Mouse (Mus musculus) stomach, postnatal 0 days (tissue): ENCODE results near the gene Ogt. TPM values are rescaled to one million over a fixed set of nuclear protein-coding genes. Genes with fewer than 3 reads are reported as not detected.

ENCODE experiments used
- ATAC-seq: fragments of 200-750 bp; cut with Nextera tagmentation; 2 replicates; pipeline ENCODE4 v1.8.0; 2017; ENCODE audit not compliant: low FRiP score, low TSS enrichment
- DNase-seq: peaks from one replicate; pipeline ENCODE4 v3.0.0-alpha.2; 2016; ENCODE audit warnings: low spot score
- H3K27ac ChIP-seq: fragments of 300-500 bp; sonication (generic); replicated peaks from 2 replicates; pipeline ENCODE4 v1.5.1; 2014; ENCODE audit warnings: mild to moderate bottlenecking, control low read depth
- H3K27me3 ChIP-seq: fragments of 300-500 bp; sonication (generic); 2 replicates; pipeline ENCODE4 v1.6.1; 2014; ENCODE audit warnings: low read length; ENCODE audit not compliant: control insufficient read depth, insufficient read depth
- H3K36me3 ChIP-seq: fragments of 300-500 bp; sonication (generic); 2 replicates; pipeline ENCODE4 v1.6.1; 2014; ENCODE audit warnings: low read length, mixed read lengths; ENCODE audit not compliant: control insufficient read depth, insufficient read depth
- H3K4me1 ChIP-seq: fragments of 300-500 bp; sonication (generic); replicated peaks from 2 replicates; pipeline ENCODE4 v1.6.1; 2014; ENCODE audit warnings: antibody characterized with exemption; ENCODE audit not compliant: control insufficient read depth, insufficient read depth
- H3K4me2 ChIP-seq: fragments of 300-500 bp; sonication (generic); replicated peaks from 2 replicates; pipeline ENCODE4 v1.6.1; 2014; ENCODE audit warnings: low read depth, mild to moderate bottlenecking, control low read depth, moderate library complexity
- H3K4me3 ChIP-seq: fragments of 300-500 bp; sonication (generic); 2 replicates; pipeline ENCODE4 v1.5.1; 2014; ENCODE audit warnings: low read depth, low read length, control low read depth
- H3K9ac ChIP-seq: fragments of 300-500 bp; sonication (generic); 2 replicates; pipeline ENCODE4 v1.6.1; 2014; ENCODE audit warnings: mild to moderate bottlenecking, low read length, control low read depth, mixed read lengths
- H3K9me3 ChIP-seq: fragments of 300-500 bp; sonication (generic); 2 replicates; pipeline ENCODE4 v1.6.1; 2016; ENCODE audit warnings: low read length; ENCODE audit not compliant: control insufficient read depth
- CTCF ChIP-seq: IDR thresholded peaks from 2 replicates; pipeline ENCODE4 v1.5.1; 2016; ENCODE audit warnings: antibody characterized with exemption, low read depth, mild to moderate bottlenecking, moderate library complexity
- EP300 ChIP-seq: optimal IDR thresholded peaks from 2 replicates; pipeline ENCODE3; 2016; ENCODE audit warnings: antibody characterized with exemption
- WGBS: fragments of 180-500 bp; shearing (Covaris S2); extraction: QIAGEN DNeasy Blood & Tissue Kit; methylation state at CpG from one replicate; pipeline ENCODE4 v1.1.7; 2014; 5-methylcytosine and 5-hydroxymethylcytosine counted together
- polyA plus RNA-seq: library from polyadenylated mRNA; unstranded; fragments of >200 nt; fragmentation: Nextera tagmentation; extraction: Ambion mirVana; gene quantifications from 2 replicates; pipeline ENCODE4 v1.2.1, GENCODE M21; 2015

Gene Ogt
- polyA plus RNA-seq, 1 experiment from 2014 or later = 41.1 TPM

DNA sequence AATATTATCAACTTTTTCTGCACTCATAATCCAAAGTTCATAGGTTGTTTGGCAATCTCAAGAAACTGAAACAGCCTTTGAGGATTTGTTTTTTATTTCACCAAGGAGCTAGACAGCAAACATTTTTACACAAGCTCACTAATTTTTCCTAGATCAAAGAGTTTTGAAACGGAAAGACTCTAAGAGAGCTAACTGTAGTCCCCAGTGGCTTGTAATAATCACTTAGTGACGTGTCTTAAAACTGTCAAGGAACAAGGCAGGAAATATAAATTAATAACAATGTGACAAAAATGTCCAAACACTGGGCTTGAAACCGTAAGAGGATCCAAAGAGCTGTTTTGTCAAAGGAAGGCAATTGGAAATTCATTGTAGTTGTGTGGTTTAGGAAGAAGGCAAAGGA lies 1.0 kb upstream of the Ogt start:
- no peak for DNase-seq
- no peaks in the 10 kb centered on the region for H3K36me3 ChIP-seq
- no peak for TF ChIP-seq CTCF
- no peak for TF ChIP-seq EP300
- no peaks in the 10 kb centered on the region for H3K27me3 ChIP-seq
- H3K9me3 ChIP-seq = no peaks in the 10 kb centered on the region
- no peak overlapping the region for H3K9ac ChIP-seq
- peak overlapping the region; percentile 48 for H3K4me2 ChIP-seq
- no peak overlapping the region for H3K4me3 ChIP-seq
- ATAC-seq = no peak
- H3K27ac ChIP-seq = no peak overlapping the region
- WGBS = 27% methylated on average over 3 of the region's 3 CpGs
- H3K4me1 ChIP-seq = no peaks in the 10 kb centered on the region

DNA sequence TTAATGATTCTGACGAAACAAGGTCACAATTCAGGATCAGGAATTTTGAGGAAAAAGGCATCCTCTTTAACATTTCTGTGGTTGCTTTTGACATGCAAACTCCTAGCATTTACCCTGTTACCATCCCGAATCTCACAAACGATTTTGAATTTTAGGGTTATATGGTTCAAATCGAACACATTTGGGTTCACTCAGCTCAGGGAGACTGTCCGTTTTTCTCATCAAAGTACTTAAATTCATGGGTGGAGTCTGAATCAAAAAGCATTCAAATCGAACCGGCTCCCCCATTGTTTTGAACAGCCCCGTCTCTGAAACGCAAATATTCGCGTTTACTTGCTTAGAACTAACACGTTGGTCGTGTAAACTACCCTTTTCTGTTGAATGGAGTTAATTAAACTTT lies 554 bp upstream of the Ogt start:
- no peak for ATAC-seq
- no peaks in the 10 kb centered on the region for H3K27me3 ChIP-seq
- no peak for TF ChIP-seq CTCF
- no peak for TF ChIP-seq EP300

DNA sequence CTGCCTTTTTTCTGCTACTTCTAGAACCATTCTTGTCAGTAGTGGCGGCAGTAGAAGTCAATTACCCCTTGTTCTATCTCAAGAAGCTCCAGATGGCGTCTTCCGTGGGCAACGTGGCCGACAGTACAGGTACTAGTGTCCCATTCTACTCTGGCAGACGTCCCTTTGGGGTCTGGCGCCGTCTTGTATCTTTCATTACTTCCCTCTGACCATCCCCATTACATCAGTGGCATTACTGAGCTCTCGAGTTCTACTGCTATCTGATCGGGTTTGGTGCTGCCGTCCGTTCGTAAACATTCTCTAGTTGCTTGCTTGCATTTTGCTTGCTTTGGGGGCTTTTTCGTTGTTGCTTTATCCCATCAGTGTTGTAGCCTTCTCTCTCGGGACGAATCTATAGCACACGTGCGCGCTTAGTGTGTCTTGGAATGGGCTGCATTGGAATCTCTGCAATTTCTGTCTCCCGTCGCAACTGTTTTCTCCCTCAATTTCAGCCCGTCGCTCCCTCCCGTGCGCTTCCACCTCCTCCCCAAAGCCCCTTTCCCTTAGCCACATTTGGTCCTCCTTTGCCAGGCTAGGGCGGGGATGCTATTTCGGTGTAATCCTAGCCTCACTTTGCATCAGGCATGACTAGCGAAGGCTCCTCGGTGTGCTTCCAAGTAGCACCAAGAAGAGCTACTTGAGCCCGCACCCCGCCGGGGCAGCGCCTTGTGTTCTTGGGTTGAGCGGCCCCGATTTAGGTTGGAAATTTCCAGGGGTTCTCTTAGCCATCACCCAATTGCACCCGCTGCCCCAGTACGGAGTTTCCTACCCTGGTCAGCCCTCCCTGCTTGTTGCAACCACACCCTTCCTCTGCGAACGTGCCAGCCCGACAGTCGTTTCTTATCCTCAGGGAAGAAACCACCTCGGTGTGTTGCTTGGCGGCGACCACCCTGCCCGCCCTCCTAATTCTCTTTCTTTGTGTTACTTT lies 617 bp downstream of the Ogt start:
- DNase-seq (peak; percentile 45), ATAC-seq (peak; percentile 35)
- Histone ChIP-seq H3K9me3 (no peaks in the 10 kb centered on the region), H3K36me3 (no peaks in the 10 kb centered on the region), H3K27ac (peak overlapping the region; percentile 88), H3K4me2 (peak overlapping the region; percentile 53), H3K4me3 (peak overlapping the region; percentile 66), H3K27me3 (no peaks in the 10 kb centered on the region), H3K9ac (peak overlapping the region; percentile 82), H3K4me1 (no peaks in the 10 kb centered on the region)
- 13% methylated on average over 45 of the region's 45 CpGs for WGBS
- TF ChIP-seq CTCF = no peak

More for the DNA sequence above, 554 bp upstream of the Ogt start:
- no peaks in the 10 kb centered on the region for H3K9me3 ChIP-seq
- H3K9ac ChIP-seq = peak overlapping the region; percentile 27; the same call in 1 of the 2 replicates
- peak overlapping the region; percentile 66 for H3K4me3 ChIP-seq
- 17% methylated on average over 13 of the region's 13 CpGs for WGBS
- H3K36me3 ChIP-seq = no peaks in the 10 kb centered on the region
- DNase-seq = no peak
- H3K4me1 ChIP-seq = no peaks in the 10 kb centered on the region
- H3K4me2 ChIP-seq = peak overlapping the region; percentile 48
- H3K27ac ChIP-seq = no peak overlapping the region; the same call in 1 of the 2 replicates

DNA sequence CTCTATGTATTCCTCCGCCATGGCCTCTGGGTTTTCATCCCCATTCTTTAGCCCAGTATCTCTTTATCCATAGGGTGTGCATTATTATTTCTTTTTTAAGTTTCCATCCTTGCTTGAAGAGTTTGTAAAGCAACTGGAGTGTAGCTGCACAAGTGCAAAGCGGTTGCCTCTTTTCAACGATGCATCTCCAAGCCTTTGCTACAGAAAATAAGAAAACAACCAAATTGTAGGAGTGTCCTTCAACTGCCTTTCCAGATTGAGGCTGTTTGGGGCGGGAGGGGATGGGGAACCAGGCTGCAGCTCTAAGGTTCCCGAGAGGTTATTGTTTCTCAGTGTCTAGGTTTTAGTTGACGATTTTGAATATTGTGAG lies 1.3 kb downstream of the Ogt start:
- ATAC-seq (no peak), DNase-seq (no peak)
- no peak for TF ChIP-seq EP300
- TF ChIP-seq CTCF = no peak
- H3K9ac ChIP-seq = peak overlapping the region; percentile 82
- peak overlapping the region; percentile 66 for H3K4me3 ChIP-seq
- 10% methylated on average over 6 of the region's 6 CpGs for WGBS
- H3K27me3 ChIP-seq = no peaks in the 10 kb centered on the region
- peak overlapping the region; percentile 53 for H3K4me2 ChIP-seq
- H3K36me3 ChIP-seq = no peaks in the 10 kb centered on the region
- H3K9me3 ChIP-seq = no peaks in the 10 kb centered on the region
- no peaks in the 10 kb centered on the region for H3K4me1 ChIP-seq
- H3K27ac ChIP-seq = peak overlapping the region; percentile 88; the same call in 1 of the 2 replicates

DNA sequence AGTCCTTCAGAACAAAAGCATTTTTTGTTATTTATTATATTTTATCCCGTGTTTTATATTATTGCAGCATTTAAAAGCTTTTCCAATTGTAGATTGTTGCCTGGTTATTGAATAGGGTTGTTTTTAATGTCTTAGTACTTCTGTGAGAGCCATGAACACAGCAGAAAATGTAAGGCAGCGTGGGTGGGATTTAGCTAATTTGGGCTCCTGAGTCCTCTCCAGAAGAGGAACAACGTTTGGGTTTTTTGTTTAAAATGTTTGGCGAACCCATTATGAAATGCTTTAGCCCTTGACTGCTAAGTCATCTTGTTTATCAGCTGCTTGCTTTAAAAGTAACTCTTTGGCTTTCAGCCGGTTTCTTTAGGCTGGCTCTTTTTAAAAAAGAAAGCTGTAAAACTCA lies 2.2 kb downstream of the Ogt start:
- DNase-seq (no peak), ATAC-seq (no peak)
- TF ChIP-seq CTCF (no peak), EP300 (no peak)
- H3K4me1 ChIP-seq = no peaks in the 10 kb centered on the region
- WGBS = 13% methylated on average over 5 of the region's 5 CpGs
- H3K9me3 ChIP-seq = no peaks in the 10 kb centered on the region
- no peak overlapping the region for H3K27ac ChIP-seq
- H3K9ac ChIP-seq = no peak overlapping the region
- H3K36me3 ChIP-seq = no peaks in the 10 kb centered on the region
- peak overlapping the region; percentile 66 for H3K4me3 ChIP-seq
- H3K27me3 ChIP-seq = no peaks in the 10 kb centered on the region
- peak overlapping the region; percentile 53 for H3K4me2 ChIP-seq

DNA sequence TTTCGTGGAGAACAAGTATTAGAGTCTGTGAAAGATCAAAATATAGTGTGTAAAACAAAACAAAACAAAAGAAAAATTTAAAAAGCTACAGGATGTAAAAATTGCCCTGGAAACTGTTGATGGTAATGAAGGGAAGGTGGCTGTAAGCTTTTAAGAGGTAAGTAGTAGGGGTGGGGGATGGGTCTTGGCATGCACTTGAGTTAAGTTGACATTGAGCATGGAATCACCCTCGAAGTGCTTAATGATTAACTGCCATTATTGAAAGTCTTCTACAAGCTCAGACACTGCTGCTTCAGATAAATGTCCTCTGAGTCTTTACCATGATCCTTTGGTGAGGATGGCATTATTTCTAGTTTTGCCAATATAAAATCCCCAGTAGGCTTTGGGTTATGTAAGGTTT lies 5.4 kb downstream of the Ogt start:
- no peaks in the 10 kb centered on the region for H3K9me3 ChIP-seq
- H3K4me2 ChIP-seq = no peak overlapping the region
- H3K36me3 ChIP-seq = no peaks in the 10 kb centered on the region
- DNase-seq = peak; percentile 21
- H3K9ac ChIP-seq = no peak overlapping the region
- H3K27me3 ChIP-seq = no peaks in the 10 kb centered on the region
- TF ChIP-seq CTCF (no peak), EP300 (no peak)
- 52% methylated on average over 2 of the region's 2 CpGs for WGBS
- no peaks in the 10 kb centered on the region for H3K4me1 ChIP-seq
- no peak overlapping the region for H3K4me3 ChIP-seq
- ATAC-seq = no peak
- no peak overlapping the region for H3K27ac ChIP-seq
